Comparison of ENCODE assay signal across 8 mouse cellular contexts in the genomic region with DNA sequence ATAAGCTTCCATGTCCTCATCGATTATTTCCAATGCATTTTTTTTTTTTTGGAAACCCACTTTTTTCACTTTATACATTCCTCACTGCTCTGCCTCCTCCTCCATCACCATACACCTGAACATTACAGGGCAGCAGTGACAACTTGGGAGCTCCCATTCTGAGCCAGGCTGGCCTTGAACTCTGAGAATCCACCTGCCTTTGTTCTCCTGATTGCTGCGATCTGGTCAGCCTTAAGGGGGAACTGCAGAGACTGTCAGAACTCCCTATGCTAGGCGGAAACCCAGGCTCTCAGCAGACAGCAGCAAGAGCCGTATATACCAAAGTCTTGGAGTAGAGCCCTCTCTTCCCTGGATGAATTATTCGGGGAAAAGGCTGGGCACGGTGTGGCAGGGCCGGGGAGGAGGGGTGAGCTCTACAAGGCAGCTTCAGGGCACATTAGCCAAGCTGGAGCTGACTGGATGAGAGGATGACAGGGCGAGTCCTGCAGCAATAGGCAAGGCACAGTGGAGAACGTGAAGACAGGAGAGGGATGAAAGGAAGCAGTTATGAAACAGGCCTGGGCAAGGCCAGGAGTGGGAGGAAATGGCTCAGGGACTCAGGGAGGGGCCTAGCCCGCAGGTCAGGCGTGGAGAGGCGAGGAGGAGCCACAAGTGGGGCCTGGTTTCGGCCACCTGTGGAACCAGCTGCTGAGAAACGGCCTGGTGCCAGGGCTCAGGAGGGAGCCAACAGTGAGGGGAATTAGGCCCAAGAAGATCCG.
DNase-seq lines count a peak whose midpoint lies in the region; ATAC-seq and TF ChIP-seq lines count a peak whose summit lies in the region.

No protein-coding gene starts in this region.

- peak; percentile 58 to 59 for DNase-seq in B cell, adult 2 months
- DNase-seq in Muller cell, postnatal 12 days (ENCODE audit: inconsistent ontology term): peak; percentile 68
- no peak for DNase-seq in hindbrain, postnatal 0 days (ENCODE audit: low spot score)
- no peak for DNase-seq in lung, embryonic 14.5 days
- DNase-seq in splenic B cell, adult 2 months (ENCODE audit: low read depth, low spot score): peak; percentile 66
- DNase-seq in embryo, embryonic 11 days: no peak
- no peak for DNase-seq in left cerebral cortex, adult 18-20 months (ENCODE audit: low spot score in 2 of 2)

- no peak overlapping the region for H3K4me3 ChIP-seq in forebrain, embryonic 16.5 days (replicated peaks; ENCODE audit: low read length)
- H3K4me3 ChIP-seq in hindbrain, postnatal 0 days (ENCODE audit: low read length): no peak overlapping the region
- no peak overlapping the region for H3K4me3 ChIP-seq in lung, embryonic 14.5 days (ENCODE audit: low read depth, low read length)

- H3K4me1 ChIP-seq in forebrain, embryonic 16.5 days (replicated peaks; ENCODE audit: control insufficient read depth, insufficient read depth, low read length): peaks cover 17% of the 10 kb centered on the region; the same call in 1 of the 2 replicates
- H3K4me1 ChIP-seq in hindbrain, postnatal 0 days (ENCODE audit: insufficient read depth, low read length): 0 out of 2 replicates have a peak, but pooled peaks cover 3% of the 10 kb centered on the region
- H3K4me1 ChIP-seq in lung, embryonic 14.5 days (ENCODE audit: insufficient read depth): peaks cover 9% of the 10 kb centered on the region; the same call in 1 of the 2 replicates

- TF ChIP-seq CTCF in hindbrain, postnatal 0 days (IDR thresholded peaks at IDR 0.05; ENCODE audit: low read depth): no peak
- no peak for TF ChIP-seq CTCF in lung, embryonic 14.5 days (IDR thresholded peaks at IDR 0.05; ENCODE audit: low read depth)

- H3K9me3 ChIP-seq in forebrain, embryonic 16.5 days (ENCODE audit: control insufficient read depth, low read length): no peaks in the 10 kb centered on the region
- H3K9me3 ChIP-seq in hindbrain, postnatal 0 days (ENCODE audit: low read length): no peaks in the 10 kb centered on the region
- H3K9me3 ChIP-seq in lung, embryonic 14.5 days (ENCODE audit: low read depth, low read length): no peaks in the 10 kb centered on the region

- no peak overlapping the region for H3K27ac ChIP-seq in forebrain, embryonic 16.5 days (ENCODE audit: low read length)
- peak overlapping the region; percentile 32; the same call in 1 of the 2 replicates for H3K27ac ChIP-seq in hindbrain, postnatal 0 days
- peak overlapping the region; percentile 54 for H3K27ac ChIP-seq in lung, embryonic 14.5 days (ENCODE audit: low read depth)

- H3K4me2 ChIP-seq in forebrain, embryonic 16.5 days (ENCODE audit: low read length): no peak overlapping the region
- no peak overlapping the region for H3K4me2 ChIP-seq in hindbrain, postnatal 0 days (ENCODE audit: low read depth, low read length)
- no peak overlapping the region for H3K4me2 ChIP-seq in lung, embryonic 14.5 days

- H3K9ac ChIP-seq in forebrain, embryonic 16.5 days (replicated peaks; ENCODE audit: low read depth, low read length): no peak overlapping the region
- H3K9ac ChIP-seq in hindbrain, postnatal 0 days (replicated peaks; ENCODE audit: low read length): no peak overlapping the region
- no peak overlapping the region for H3K9ac ChIP-seq in lung, embryonic 14.5 days

- WGBS in forebrain, embryonic 16.5 days: 54% methylated on average over 15 of the region's 15 CpGs
- WGBS in hindbrain, postnatal 0 days: 44% methylated on average over 15 of the region's 15 CpGs
- WGBS in lung, embryonic 14.5 days: 58% methylated on average over 15 of the region's 15 CpGs

- H3K27me3 ChIP-seq in forebrain, embryonic 16.5 days (replicated peaks; ENCODE audit: control insufficient read depth, insufficient read depth, low read length): no peaks in the 10 kb centered on the region
- H3K27me3 ChIP-seq in hindbrain, postnatal 0 days (ENCODE audit: insufficient read depth, low read length): no peaks in the 10 kb centered on the region
- no peaks in the 10 kb centered on the region for H3K27me3 ChIP-seq in lung, embryonic 14.5 days (ENCODE audit: insufficient read depth, low read length)
- H3K27me3 ChIP-seq in splenic B cell, adult 2 months (ENCODE audit: control insufficient read depth, insufficient read depth, low read length, poor library complexity, severe bottlenecking): no peaks in the 10 kb centered on the region

- H3K36me3 ChIP-seq in forebrain, embryonic 16.5 days (ENCODE audit: control insufficient read depth, insufficient read depth): no peaks in the 10 kb centered on the region
- H3K36me3 ChIP-seq in hindbrain, postnatal 0 days (ENCODE audit: insufficient read depth, low read length): no peaks in the 10 kb centered on the region
- H3K36me3 ChIP-seq in lung, embryonic 14.5 days (ENCODE audit: insufficient read depth): no peaks in the 10 kb centered on the region
- H3K36me3 ChIP-seq in splenic B cell, adult 2 months (ENCODE audit: control insufficient read depth, insufficient read depth, low read length, poor library complexity, severe bottlenecking): no peaks in the 10 kb centered on the region

- ATAC-seq in forebrain, embryonic 16.5 days: peak; percentile 36; the same call in 1 of the 2 replicates
- peak; percentile 36 for ATAC-seq in hindbrain, postnatal 0 days
- ATAC-seq in lung, embryonic 14.5 days (ENCODE audit: insufficient read depth): peak; percentile 22; the same call in 1 of the 2 replicates

Comparison
In these comparisons a context has a peak if more than half of its experiments do, and no peak if none do; other contexts are left out.
1. DNase-seq: peak in B cell, adult 2 months (2 of 2), Muller cell, postnatal 12 days (single experiment) and splenic B cell, adult 2 months (single experiment); none in hindbrain, postnatal 0 days (single experiment), lung, embryonic 14.5 days (single experiment), embryo, embryonic 11 days (single experiment) and left cerebral cortex, adult 18-20 months (0 of 2).
2. Peak in every context shown above with its lines, with median percentiles within 50 percentile points of each other: ATAC-seq.